Mouse (Mus musculus): ENCODE results near the gene Tlcd2. TPM values are rescaled to one million over a fixed set of nuclear protein-coding genes. Genes with fewer than 3 reads are reported as not detected.
"Not testable (repeated sequence)": the region's sequence is repeated elsewhere in the genome, so short reads cannot be mapped to it uniquely, and the experiment has no call there.

Gene Tlcd2
- polyA plus RNA-seq, 1 experiment from 2014 or later: 0.85 TPM

DNA sequence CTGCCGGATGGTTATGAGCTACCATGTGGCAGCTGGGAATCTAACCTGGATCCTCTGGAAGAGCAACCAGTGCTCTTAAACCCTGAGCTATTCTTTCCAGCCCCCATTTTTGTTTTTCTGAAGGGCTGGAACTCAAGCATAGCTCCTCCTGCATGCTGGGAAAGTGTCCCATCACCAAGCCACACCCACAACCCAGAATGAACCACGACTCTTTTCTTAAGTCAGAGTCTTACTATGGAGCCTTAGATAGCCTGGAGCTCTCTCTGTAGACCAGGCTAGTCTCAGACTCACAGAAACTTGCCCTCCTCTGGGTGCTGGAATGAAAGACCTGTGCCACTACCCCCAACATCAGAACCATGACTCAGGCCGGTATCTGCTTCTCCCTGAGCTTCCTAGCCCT lies 12.9 kb upstream of the Tlcd2 start:
- DNase-seq (ENCODE audit: low read depth, low spot score) (no peak), ATAC-seq (no peak)
- ChIA-PET POLR2A (no interaction called here), CTCF (no interaction called here)
- no peak for TF ChIP-seq CTCF (IDR thresholded peaks at IDR 0.05)
- in situ Hi-C loops (cut with MboI; ENCODE audit: low pct_unique_long_range_greater_than_20kb): no loop called here
- no peaks in the 10 kb centered on the region for H3K27me3 ChIP-seq

DNA sequence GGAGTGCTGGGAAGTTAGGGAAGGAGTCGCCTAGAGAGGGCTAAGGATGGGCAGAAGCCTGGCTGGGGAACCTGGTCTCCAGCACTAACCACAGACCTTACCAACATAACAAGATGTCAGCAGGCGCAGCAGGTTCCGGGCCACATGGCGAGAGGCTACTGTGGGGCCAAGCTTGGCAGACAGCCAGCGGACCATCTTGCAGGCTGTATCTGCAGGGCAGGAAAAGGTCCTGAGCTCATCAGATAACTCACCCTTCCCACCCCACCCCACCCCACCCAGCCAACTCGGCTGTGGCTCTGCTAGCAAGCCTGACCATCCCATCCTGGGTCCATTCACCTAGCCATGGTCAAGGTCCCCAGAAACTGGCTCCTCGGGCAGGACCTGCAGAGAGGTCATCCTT lies 11.8 kb upstream of the Tlcd2 start:
- in situ Hi-C loops (cut with MboI; ENCODE audit: low pct_unique_long_range_greater_than_20kb): no loop called here

DNA sequence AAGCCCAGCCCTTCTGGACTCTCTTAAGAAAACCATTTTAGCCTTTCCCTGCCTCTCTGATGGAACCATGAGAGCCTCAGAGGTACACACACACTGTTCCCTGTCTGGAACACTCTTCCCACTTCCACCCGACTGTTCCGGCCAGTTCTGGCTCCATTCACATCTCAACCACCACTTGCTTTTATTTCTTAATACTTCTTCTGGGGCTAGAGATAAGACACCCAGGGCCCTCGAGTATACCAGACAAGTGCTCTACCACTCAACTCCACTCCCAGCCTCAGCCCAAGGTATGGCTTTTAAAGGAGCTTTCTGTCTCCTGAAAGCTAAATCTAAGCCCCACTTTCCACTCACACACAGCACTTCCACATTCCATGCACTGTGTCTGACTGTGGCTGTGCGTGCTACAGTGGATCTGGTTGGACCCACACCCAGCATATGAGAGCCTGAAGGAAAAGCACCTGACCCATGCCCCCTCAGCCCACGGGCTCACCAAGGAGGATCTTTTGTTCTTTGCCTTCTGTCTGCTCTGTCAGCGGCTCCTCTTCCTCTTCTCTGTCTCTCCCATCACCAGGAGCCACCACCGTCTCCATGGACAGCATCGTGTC lies 11.1 kb upstream of the Tlcd2 start:
- DNase-seq (ENCODE audit: low read depth, low spot score) (no peak), ATAC-seq (no peak)
- no peaks in the 10 kb centered on the region for H3K27me3 ChIP-seq
- no peak for TF ChIP-seq CTCF (IDR thresholded peaks at IDR 0.05)
- POLR2A ChIA-PET: no interaction called here
- CTCF ChIA-PET: interaction anchor here (1.1 to 1.8 kb wide), 2 partner anchors 13 to 48 kb away, joined by 3 to 4 read pairs; no protein-coding TSS in a partner anchor
- in situ Hi-C loops (cut with MboI; ENCODE audit: low pct_unique_long_range_greater_than_20kb): no loop called here

More for the DNA sequence above, 11.8 kb upstream of the Tlcd2 start:
- DNase-seq (ENCODE audit: low read depth, low spot score) (no peak), ATAC-seq (no peak)
- no peaks in the 10 kb centered on the region for H3K27me3 ChIP-seq
- ChIA-PET POLR2A (no interaction called here), CTCF (no interaction called here)
- no peak for TF ChIP-seq CTCF (IDR thresholded peaks at IDR 0.05)

DNA sequence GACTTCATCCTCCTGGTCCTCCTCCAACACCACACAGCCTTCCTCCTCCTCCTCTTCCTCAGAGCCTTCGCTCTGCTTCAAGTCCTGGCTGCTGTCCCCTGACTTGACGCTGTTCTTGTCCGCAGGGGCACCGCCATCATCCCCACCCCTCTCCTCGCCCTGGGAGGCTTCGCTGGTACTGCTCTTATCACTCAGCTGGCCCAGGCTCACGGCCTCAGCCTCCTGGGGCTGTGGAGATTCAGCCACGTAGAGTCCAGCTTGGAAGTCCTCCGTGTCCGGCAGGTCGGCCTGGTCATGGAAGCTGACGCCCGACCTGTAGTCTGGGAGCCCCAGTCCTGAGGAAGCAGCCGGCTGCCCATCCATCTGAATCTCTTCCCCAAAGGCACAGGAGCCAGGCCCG lies 10.6 kb upstream of the Tlcd2 start:
- DNase-seq (ENCODE audit: low read depth, low spot score): no peak
- ChIA-PET CTCF (interaction anchor here (1.1 to 1.8 kb wide), 2 partner anchors 12 to 49 kb away, joined by 3 to 4 read pairs; no protein-coding TSS in a partner anchor), POLR2A (no interaction called here)
- no peak for ATAC-seq
- TF ChIP-seq CTCF (IDR thresholded peaks at IDR 0.05): no peak
- in situ Hi-C loops (cut with MboI; ENCODE audit: low pct_unique_long_range_greater_than_20kb): no loop called here
- H3K27me3 ChIP-seq: no peaks in the 10 kb centered on the region

DNA sequence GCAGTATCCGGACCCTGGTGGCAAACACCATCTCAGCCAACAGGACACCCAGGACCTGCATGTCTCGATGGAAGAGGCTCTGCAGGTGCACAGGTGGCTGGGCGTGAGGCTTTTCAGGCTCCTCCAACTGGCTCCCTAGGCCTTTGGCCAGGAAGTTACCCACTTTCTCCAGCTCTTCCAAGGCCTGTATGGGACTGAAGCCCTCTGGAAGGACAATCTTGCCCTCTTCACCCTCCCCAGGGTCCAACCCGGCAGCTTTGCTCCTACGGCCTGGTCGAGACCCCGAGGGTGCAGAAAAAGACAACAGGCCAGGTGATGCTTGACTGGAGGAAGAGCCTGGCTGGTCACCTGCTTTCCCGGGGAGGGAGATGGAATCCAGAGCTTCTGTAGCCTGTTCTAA lies 9.4 kb upstream of the Tlcd2 start:
- ChIA-PET POLR2A (no interaction called here), CTCF (interaction anchor here (1.3 to 1.8 kb wide), 2 partner anchors 16 to 50 kb away, joined by 3 to 4 read pairs; no protein-coding TSS in a partner anchor)

DNA sequence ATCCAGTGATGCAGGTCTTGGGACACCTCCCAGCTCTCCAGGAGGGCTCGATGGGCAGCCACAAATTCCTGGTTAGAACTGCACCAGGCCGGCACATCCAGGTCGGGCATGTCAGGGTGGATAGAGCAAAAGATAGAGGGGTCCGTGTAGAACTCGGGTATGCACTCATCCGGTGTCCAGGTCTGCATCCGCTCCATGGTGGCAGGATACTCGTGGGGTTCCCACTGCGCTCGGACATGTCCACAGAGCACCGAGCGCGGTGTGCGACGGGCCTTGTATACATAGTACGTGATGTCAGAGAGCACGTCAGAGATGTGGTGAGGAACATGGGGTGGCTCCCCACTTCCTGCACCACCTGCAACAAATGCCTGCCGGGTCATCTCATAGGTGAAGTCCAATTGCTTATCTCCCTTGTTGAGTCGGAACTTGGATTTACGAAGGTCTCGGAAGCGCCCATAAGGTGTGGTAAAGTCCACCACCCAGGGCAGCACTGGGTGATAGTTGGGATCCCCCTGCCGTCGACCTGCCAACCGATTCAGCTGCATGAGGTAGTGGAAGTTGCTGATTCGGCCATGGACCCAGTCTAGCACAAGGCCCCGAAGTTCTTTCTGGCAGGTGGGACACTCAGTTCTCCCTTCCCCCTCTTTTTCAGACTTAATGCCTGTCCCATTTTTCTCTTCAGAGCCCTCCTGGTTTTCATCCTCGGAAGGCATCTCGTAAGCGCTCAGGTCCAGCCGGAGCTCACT lies 8.5 kb upstream of the Tlcd2 start:
- TF ChIP-seq CTCF (IDR thresholded peaks at IDR 0.05): no peak
- DNase-seq (ENCODE audit: low read depth, low spot score) (no peak), ATAC-seq (no peak)
- in situ Hi-C loops (cut with MboI; ENCODE audit: low pct_unique_long_range_greater_than_20kb): no loop called here
- ChIA-PET CTCF (interaction anchor here (1.3 to 1.4 kb wide), 2 partner anchors 16 to 49 kb away, joined by 3 to 6 read pairs; no protein-coding TSS in a partner anchor), POLR2A (interaction anchor here (0.6 to 1.4 kb wide), 6 partner anchors 10 to 98 kb away, joined by 3 to 5 read pairs (median 3); no protein-coding TSS in a partner anchor)
- H3K27me3 ChIP-seq: no peaks in the 10 kb centered on the region

More for the DNA sequence above, 9.4 kb upstream of the Tlcd2 start:
- ATAC-seq: no peak
- DNase-seq (ENCODE audit: low read depth, low spot score): no peak
- no peaks in the 10 kb centered on the region for H3K27me3 ChIP-seq
- in situ Hi-C loops (cut with MboI; ENCODE audit: low pct_unique_long_range_greater_than_20kb): no loop called here
- no peak for TF ChIP-seq CTCF (IDR thresholded peaks at IDR 0.05)

DNA sequence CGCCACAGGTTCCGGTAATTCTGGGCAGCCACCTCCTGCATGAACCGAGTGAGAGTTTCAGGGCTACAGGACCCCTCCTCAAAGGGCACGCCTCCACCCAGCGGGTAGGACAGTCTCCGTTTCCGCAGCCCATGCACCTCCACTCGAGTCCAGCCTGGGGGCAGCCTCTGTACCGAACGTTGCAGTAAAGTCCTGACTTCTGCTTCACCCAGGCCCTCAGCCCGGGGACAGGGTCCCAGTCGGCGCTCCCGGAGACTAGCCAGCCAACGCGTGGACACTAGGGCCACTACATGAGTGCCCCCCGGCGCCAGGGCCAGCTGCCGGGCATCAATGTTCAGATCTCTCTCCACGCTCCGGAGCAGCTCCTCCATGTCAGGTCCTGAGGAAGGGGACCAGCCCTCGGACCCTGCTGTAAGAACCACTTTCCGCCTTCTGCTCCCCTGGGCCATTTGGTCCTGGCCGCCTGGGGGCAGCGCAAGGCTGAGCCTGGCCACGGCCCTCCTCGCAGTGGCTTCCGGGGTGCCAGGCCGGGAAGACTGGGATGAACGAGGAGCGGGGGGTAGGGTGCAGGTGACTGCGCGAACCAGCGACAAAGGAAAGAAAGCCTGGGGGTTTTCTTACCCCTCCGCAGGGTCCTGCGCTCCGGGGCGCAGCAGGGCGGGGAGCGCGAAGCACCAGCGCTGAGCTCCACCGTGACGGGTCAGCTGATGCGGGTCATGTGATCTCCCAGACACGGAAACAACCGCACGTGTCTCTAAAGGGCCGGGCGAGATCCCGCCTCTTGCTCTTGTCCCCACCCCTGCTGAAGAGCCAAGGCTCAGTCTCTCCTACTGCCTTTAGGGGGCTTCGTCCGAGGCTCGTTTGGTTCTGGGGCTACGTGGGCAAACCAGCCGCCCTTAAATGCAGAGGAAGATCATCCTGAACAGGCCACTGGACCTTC lies 7.3 kb upstream of the Tlcd2 start, which contains the start of gene Wdr81:
TSS of gene Wdr81 (minus strand) at position 727 of the 940 bp plus-strand sequence.
- no peaks in the 10 kb centered on the region for H3K27me3 ChIP-seq
- TF ChIP-seq CTCF (IDR thresholded peaks at IDR 0.05): no peak
- in situ Hi-C loops (cut with MboI; ENCODE audit: low pct_unique_long_range_greater_than_20kb): no loop called here
- DNase-seq (ENCODE audit: low read depth, low spot score) (no peak), ATAC-seq (peak; percentile 67)
- CTCF ChIA-PET: interaction anchor here (0.8 to 1.4 kb wide), 4 partner anchors 8 to 57 kb away, joined by 4 to 6 read pairs (median 4); no protein-coding TSS in a partner anchor
- POLR2A ChIA-PET: interaction anchor here (0.6 to 1.4 kb wide), 5 partner anchors 8 to 51 kb away, joined by 3 to 5 read pairs (median 3); no protein-coding TSS in a partner anchor

DNA sequence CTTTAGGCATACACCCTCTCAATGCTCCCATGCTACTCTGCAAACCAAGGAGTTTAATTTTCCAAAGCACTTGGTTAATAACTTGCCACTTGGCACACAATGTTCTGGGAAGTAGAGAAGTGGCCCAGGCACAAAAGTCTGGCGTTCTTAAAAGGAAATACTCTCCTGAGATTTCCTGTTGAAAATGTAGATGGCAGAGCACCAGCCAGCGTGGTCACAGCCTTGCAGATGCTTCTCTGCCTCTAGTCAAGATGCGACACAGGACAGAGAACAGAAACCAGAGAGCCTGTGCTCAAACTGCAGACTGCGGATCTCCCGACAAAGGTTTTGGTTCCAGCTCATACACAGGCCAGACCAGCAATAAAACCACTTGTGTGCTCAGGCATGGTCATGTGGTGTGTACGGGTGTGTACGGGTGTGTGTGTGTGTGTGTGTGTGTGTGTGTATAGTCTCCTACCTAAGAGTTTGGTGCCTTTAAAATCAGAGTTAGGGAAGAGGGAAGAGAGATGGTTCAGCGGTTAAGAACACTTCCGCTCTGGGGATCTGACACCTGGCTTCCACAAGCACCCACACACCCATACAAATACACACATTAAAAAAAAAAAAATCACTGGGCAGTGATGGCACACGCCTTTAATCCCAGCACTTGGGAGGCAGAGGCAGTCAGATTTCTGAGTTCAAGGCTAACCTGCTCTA lies 6.3 kb upstream of the Tlcd2 start:
- in situ Hi-C loops (cut with MboI; ENCODE audit: low pct_unique_long_range_greater_than_20kb): no loop called here
- no peaks in the 10 kb centered on the region for H3K27me3 ChIP-seq
- ATAC-seq (no peak), DNase-seq (ENCODE audit: low read depth, low spot score) (no peak)
- no peak for TF ChIP-seq CTCF (IDR thresholded peaks at IDR 0.05)
- CTCF ChIA-PET: interaction anchor here (0.8 to 1.4 kb wide), 4 partner anchors 9 to 56 kb away, joined by 3 to 5 read pairs (median 4); no protein-coding TSS in a partner anchor
- POLR2A ChIA-PET: interaction anchor here (0.6 kb wide), 2 partner anchors 21 to 45 kb away, joined by 3 to 4 read pairs; no protein-coding TSS in a partner anchor

DNA sequence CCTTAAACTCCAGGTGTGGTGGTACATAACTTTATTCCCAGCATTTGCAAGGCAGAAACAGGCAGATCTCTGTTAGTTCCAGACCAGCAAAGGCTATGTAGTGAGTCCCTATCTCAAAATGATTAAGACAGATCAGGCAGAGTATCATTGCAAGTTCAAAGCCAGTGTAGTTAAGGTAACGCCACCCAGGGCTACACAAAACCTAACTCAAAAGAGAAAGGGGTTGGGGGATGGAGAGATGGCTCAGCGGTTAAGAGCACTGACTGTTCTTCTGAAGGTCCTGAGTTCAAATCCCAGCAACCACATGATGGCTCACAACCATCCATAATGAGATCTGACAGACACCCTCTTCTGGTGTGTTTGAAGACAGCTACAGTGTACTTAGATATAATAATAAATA lies 5.5 kb upstream of the Tlcd2 start:
- in situ Hi-C loops (cut with MboI; ENCODE audit: low pct_unique_long_range_greater_than_20kb); H3K27me3 ChIP-seq; ATAC-seq; DNase-seq (ENCODE audit: low read depth, low spot score); POLR2A ChIA-PET: not testable (repeated sequence)
- CTCF ChIA-PET: interaction anchor here (1.4 to 5.6 kb wide), 2 partner anchors 14 to 54 kb away, joined by 3 to 36 read pairs; no protein-coding TSS in a partner anchor
